Mouse (Mus musculus) E14TG2a.4 (cell line): ENCODE data around the gene Accsl.
A peak's percentile ranks its signal among the peaks of the same experiment; 100 is the strongest.

Experiments used
- H3K27me3 ChIP-seq: 2 replicates; pipeline ENCODE4 v1.6.1; 2014; ENCODE audit warnings: low read length, control low read depth; ENCODE audit not compliant: insufficient read depth
- H3K36me3 ChIP-seq: 2 replicates; pipeline ENCODE4 v1.6.1; 2014; ENCODE audit warnings: low read length, control low read depth; ENCODE audit not compliant: insufficient read depth
- H3K4me1 ChIP-seq: replicated peaks from 2 replicates; pipeline ENCODE4 v1.6.1; 2014; ENCODE audit warnings: low read depth, low read length, control low read depth
- H3K4me3 ChIP-seq: replicated peaks from 2 replicates; pipeline ENCODE4 v1.5.1; 2014; ENCODE audit warnings: mild to moderate bottlenecking, low read length
- H3K9me3 ChIP-seq: 2 replicates; pipeline ENCODE4 v1.6.1; 2014; ENCODE audit warnings: low read length, control low read depth
- CTCF ChIP-seq: conservative IDR thresholded peaks from 2 replicates; pipeline ENCODE4 v1.5.1; 2014; ENCODE audit warnings: low read length
- NANOG ChIP-seq: IDR thresholded peaks from 2 replicates; pipeline ENCODE4 v1.6.1; 2014; ENCODE audit warnings: borderline replicate concordance, low read length, mixed read lengths
- POU5F1 ChIP-seq: IDR thresholded peaks from 2 replicates; pipeline ENCODE4 v1.6.1; 2014; ENCODE audit warnings: low read length, borderline replicate concordance

Gene Accsl

GRCm38 (mm10) chr2:93881640-93882367, 12.8 kb upstream of the Accsl start:
- no peaks in the 10 kb centered on the region for H3K27me3 ChIP-seq
- no peaks in the 10 kb centered on the region for H3K9me3 ChIP-seq
- no peak for TF ChIP-seq CTCF
- no peak for TF ChIP-seq NANOG
- no peak for TF ChIP-seq POU5F1
- H3K4me1 ChIP-seq: peaks cover 27% of the 10 kb centered on the region
- no peaks in the 10 kb centered on the region for H3K36me3 ChIP-seq
- no peak overlapping the region for H3K4me3 ChIP-seq

DNA sequence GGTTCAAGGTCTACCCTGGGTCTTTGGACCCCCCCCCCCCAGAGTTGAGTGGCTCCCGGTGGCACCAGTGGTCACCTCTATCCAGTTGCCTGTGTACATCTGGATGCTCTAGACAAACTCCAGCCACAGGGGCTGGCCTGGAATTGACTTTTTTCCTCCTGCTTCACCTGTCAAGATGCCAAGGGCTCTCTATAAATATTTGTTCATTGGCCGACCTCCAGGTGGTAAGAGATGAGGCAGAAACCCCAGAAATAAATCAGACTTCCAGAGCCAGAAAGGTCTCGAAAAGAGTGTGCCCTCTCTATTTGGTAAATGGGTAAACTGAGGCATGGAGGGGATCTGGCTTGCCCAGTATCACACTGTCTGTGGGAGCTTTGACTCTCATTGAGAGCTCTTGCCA, 12.0 kb upstream of the Accsl start:
- H3K4me1 ChIP-seq: peaks cover 24% of the 10 kb centered on the region
- TF ChIP-seq CTCF (no peak), POU5F1 (no peak), NANOG (no peak)

DNA sequence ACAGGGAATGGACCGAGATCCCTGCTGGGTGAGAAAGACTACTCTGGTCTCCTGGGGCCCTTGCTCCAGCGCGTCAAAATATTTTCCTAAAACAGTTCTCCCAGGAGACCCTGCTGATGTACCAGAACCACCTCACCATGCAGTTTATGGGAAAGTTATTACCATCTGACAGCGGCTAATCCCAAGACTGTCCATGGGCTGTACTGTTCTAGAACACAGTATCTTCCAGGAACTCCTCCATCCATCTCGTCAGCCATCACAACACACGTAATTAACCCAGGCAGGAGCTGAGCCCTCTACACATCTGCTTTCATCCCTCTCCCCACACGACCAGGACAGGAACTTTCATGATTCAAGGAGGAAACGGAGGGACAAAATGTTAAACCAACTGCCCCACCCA, 11.5 kb upstream of the Accsl start:
- H3K4me3 ChIP-seq: no peak overlapping the region
- H3K4me1 ChIP-seq: peaks cover 26% of the 10 kb centered on the region
- TF ChIP-seq CTCF: no peak
- no peak for TF ChIP-seq NANOG
- TF ChIP-seq POU5F1: no peak
- H3K27me3 ChIP-seq: no peaks in the 10 kb centered on the region
- H3K9me3 ChIP-seq: no peaks in the 10 kb centered on the region
- H3K36me3 ChIP-seq: no peaks in the 10 kb centered on the region

More for the DNA sequence above, 12.0 kb upstream of the Accsl start:
- Histone ChIP-seq H3K9me3 (no peaks in the 10 kb centered on the region), H3K4me3 (no peak overlapping the region), H3K27me3 (no peaks in the 10 kb centered on the region), H3K36me3 (no peaks in the 10 kb centered on the region)

GRCm38 (mm10) chr2:93877005-93877404, 8.0 kb upstream of the Accsl start:
- H3K36me3 ChIP-seq: no peaks in the 10 kb centered on the region
- no peaks in the 10 kb centered on the region for H3K9me3 ChIP-seq
- no peak overlapping the region for H3K4me3 ChIP-seq
- H3K27me3 ChIP-seq: no peaks in the 10 kb centered on the region
- peaks cover 55% of the 10 kb centered on the region for H3K4me1 ChIP-seq
- TF ChIP-seq CTCF (no peak), POU5F1 (no peak), NANOG (no peak)

DNA sequence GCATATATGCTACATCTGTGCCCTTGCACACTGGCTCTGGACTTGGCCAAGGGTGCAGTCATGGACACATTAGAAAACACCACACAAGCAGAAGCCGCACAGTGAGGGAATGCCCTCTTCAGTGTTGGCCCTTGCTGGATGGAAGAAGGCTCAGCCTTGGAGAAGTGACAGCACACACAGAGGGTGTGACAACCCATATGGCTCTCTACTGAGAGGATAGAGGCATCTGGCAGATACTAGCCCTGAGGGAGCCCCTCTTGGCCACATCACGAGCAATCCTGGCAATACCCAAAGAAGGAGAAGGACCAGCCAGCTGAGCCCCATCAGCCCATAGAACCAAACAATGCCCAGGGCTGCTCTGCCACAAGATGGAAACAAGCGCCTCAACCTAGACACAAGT, 5.6 kb upstream of the Accsl start:
- peaks cover 73% of the 10 kb centered on the region for H3K4me1 ChIP-seq
- peak overlapping the region; percentile 26; the same call in 1 of the 2 replicates for H3K4me3 ChIP-seq
- TF ChIP-seq NANOG (no peak), POU5F1 (no peak), CTCF (no peak)
- H3K36me3 ChIP-seq: no peaks in the 10 kb centered on the region
- no peaks in the 10 kb centered on the region for H3K27me3 ChIP-seq
- no peaks in the 10 kb centered on the region for H3K9me3 ChIP-seq

- Histone ChIP-seq H3K4me3 (peak overlapping the region; percentile 26; the same call in 1 of the 2 replicates), H3K9me3 (no peaks in the 10 kb centered on the region), H3K27me3 (no peaks in the 10 kb centered on the region), H3K36me3 (no peaks in the 10 kb centered on the region), H3K4me1 (peaks cover 77% of the 10 kb centered on the region)
- TF ChIP-seq NANOG: no peak
Measured at GRCm38 (mm10) chr2:93874227-93874514, 5.2 kb upstream of the Accsl start.

GRCm38 (mm10) chr2:93873449-93874226, 4.7 kb upstream of the Accsl start:
- Histone ChIP-seq H3K36me3 (no peaks in the 10 kb centered on the region), H3K27me3 (no peaks in the 10 kb centered on the region), H3K4me1 (peaks cover 82% of the 10 kb centered on the region), H3K4me3 (peak overlapping the region; percentile 43; the same call in 1 of the 2 replicates), H3K9me3 (no peaks in the 10 kb centered on the region)
- TF ChIP-seq POU5F1 (no peak), NANOG (no peak), CTCF (no peak)

DNA sequence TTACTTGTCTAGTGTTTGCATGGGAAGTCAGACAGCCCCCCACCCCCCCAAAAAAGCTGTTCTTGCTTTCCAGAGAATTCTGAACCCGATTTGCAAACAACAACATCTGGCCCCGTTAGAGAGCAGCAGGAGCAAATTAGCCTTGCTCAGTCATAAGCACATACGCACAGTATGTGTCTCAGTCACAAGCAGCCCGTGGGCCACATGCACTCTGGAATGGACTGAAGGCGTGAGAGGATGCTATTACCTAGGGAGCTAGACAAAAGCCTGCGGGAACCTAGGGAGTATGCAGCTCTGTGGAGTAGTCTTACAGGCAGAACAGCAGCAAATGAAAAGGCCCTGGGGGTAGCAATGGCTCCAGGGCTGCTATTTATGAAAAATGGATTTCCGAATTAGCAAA, 3.3 kb upstream of the Accsl start:
- no peaks in the 10 kb centered on the region for H3K27me3 ChIP-seq
- peak overlapping the region; percentile 18; the same call in 1 of the 2 replicates for H3K4me3 ChIP-seq
- 0 out of 2 replicates have a peak, but pooled peaks cover 2% of the 10 kb centered on the region for H3K36me3 ChIP-seq
- peaks cover 89% of the 10 kb centered on the region for H3K4me1 ChIP-seq
- H3K9me3 ChIP-seq: no peaks in the 10 kb centered on the region
- TF ChIP-seq NANOG: no peak
- no peak for TF ChIP-seq CTCF
- TF ChIP-seq POU5F1: no peak
